Mouse (Mus musculus) ES-Bruce4 (cell line): ENCODE results near the gene Orai3. TPM values are rescaled to one million over a fixed set of nuclear protein-coding genes. Genes with fewer than 3 reads are reported as not detected.

Source experiments
- H3K27ac ChIP-seq: 2 replicates; pipeline ENCODE4 v1.5.1; 2012; ENCODE audit warnings: low read length, inconsistent platforms; ENCODE audit not compliant: insufficient read depth
- H3K27me3 ChIP-seq: 2 replicates; pipeline ENCODE4 v1.6.1; 2012; ENCODE audit warnings: mild to moderate bottlenecking, low read length, inconsistent platforms; ENCODE audit not compliant: control insufficient read depth, poor library complexity, insufficient read depth, severe bottlenecking
- H3K36me3 ChIP-seq: 2 replicates; pipeline ENCODE4 v1.6.1; 2012; ENCODE audit warnings: inconsistent platforms, mild to moderate bottlenecking, low read length, moderate library complexity; ENCODE audit not compliant: control insufficient read depth, poor library complexity, insufficient read depth, severe bottlenecking
- H3K4me1 ChIP-seq: one replicate; pipeline ENCODE4 v1.8.1; 2011; ENCODE audit warnings: low read length; ENCODE audit not compliant: control insufficient read depth, insufficient read depth
- H3K4me3 ChIP-seq: 2 replicates; pipeline ENCODE4 v1.5.1; 2011; ENCODE audit warnings: low read depth, mild to moderate bottlenecking, low read length
- H3K9ac ChIP-seq: 2 replicates; pipeline ENCODE4 v1.6.1; 2012; ENCODE audit warnings: low read depth, mild to moderate bottlenecking, inconsistent platforms; ENCODE audit not compliant: poor library complexity, severe bottlenecking
- H3K9me3 ChIP-seq: replicated peaks from 2 replicates; pipeline ENCODE4 v1.6.1; 2012; ENCODE audit warnings: mild to moderate bottlenecking, low read length, inconsistent platforms; ENCODE audit not compliant: control insufficient read depth, poor library complexity, insufficient read depth, severe bottlenecking
- CTCF ChIP-seq: IDR thresholded peaks from one replicate; pipeline ENCODE4 v1.8.1; 2011; ENCODE audit warnings: low read depth, low read length
- EP300 ChIP-seq: IDR thresholded peaks from 2 replicates; pipeline ENCODE4 v1.6.1; 2011; ENCODE audit warnings: low read depth, low read length; ENCODE audit not compliant: insufficient read depth
- POLR2A ChIP-seq: IDR thresholded peaks from one replicate; pipeline ENCODE4 v1.8.1; 2011; ENCODE audit warnings: low read length; ENCODE audit not compliant: insufficient read depth
- polyA plus RNA-seq: library from polyadenylated mRNA; stranded (reverse); fragments of >200 nt; gene quantifications from 2 replicates; pipeline ENCODE4 v1.2.4, GENCODE M21; 2011; ENCODE audit warnings: low read depth; ENCODE audit not compliant: missing spikeins, insufficient read depth, insufficient read length

The Orai3 gene
- polyA plus RNA-seq, 1 experiment = 20.2 TPM

- Histone ChIP-seq H3K9me3 (no peaks in the 10 kb centered on the region), H3K27me3 (no peaks in the 10 kb centered on the region), H3K36me3 (peaks cover 21% of the 10 kb centered on the region; the same call in 1 of the 2 replicates), H3K9ac (peak overlapping the region; percentile 97), H3K4me1 (peaks cover 5% of the 10 kb centered on the region), H3K27ac (no peak overlapping the region), H3K4me3 (peak overlapping the region; percentile 91)
- no peak for TF ChIP-seq CTCF
- no peak for TF ChIP-seq POLR2A
- TF ChIP-seq EP300 = no peak
Observed at GRCm38 (mm10) chr7:127748235-127748560, 21.4 kb upstream of the Orai3 start.

- H3K36me3 ChIP-seq = peaks cover 29% of the 10 kb centered on the region
- no peak overlapping the region for H3K9ac ChIP-seq
- no peaks in the 10 kb centered on the region for H3K9me3 ChIP-seq
- peaks cover 5% of the 10 kb centered on the region for H3K4me1 ChIP-seq
- H3K27ac ChIP-seq = 0 out of 2 replicates have a peak overlapping the region, but pooled peaks have one; percentile 13
- H3K4me3 ChIP-seq = peak overlapping the region; percentile 27
- H3K27me3 ChIP-seq = no peaks in the 10 kb centered on the region
- TF ChIP-seq CTCF (no peak), POLR2A (no peak), EP300 (no peak)
Observed at GRCm38 (mm10) chr7:127750131-127751127, 19.2 kb upstream of the Orai3 start.

- Histone ChIP-seq H3K9ac (peak overlapping the region; percentile 51; the same call in 1 of the 2 replicates), H3K4me3 (no peak overlapping the region), H3K27ac (no peak overlapping the region), H3K36me3 (peaks cover 30% of the 10 kb centered on the region), H3K27me3 (no peaks in the 10 kb centered on the region), H3K9me3 (no peaks in the 10 kb centered on the region), H3K4me1 (peaks cover 5% of the 10 kb centered on the region)
- no peak for TF ChIP-seq CTCF
- no peak for TF ChIP-seq EP300
- TF ChIP-seq POLR2A = no peak
Observed at GRCm38 (mm10) chr7:127751619-127752018, 18.0 kb upstream of the Orai3 start.

GRCm38 (mm10) chr7:127752069-127752468, 17.5 kb upstream of the Orai3 start:
- peaks cover 5% of the 10 kb centered on the region for H3K4me1 ChIP-seq
- peak overlapping the region; percentile 51 for H3K9ac ChIP-seq
- H3K27me3 ChIP-seq = no peaks in the 10 kb centered on the region
- H3K27ac ChIP-seq = no peak overlapping the region
- no peaks in the 10 kb centered on the region for H3K9me3 ChIP-seq
- TF ChIP-seq CTCF = no peak
- TF ChIP-seq EP300 = no peak
- no peak for TF ChIP-seq POLR2A
- H3K36me3 ChIP-seq = peaks cover 30% of the 10 kb centered on the region
- peak overlapping the region; percentile 30 for H3K4me3 ChIP-seq

GRCm38 (mm10) chr7:127753158-127753557, 16.5 kb upstream of the Orai3 start:
- H3K27ac ChIP-seq = peak overlapping the region; percentile 62
- H3K36me3 ChIP-seq = peaks cover 35% of the 10 kb centered on the region
- H3K9me3 ChIP-seq = no peaks in the 10 kb centered on the region
- H3K27me3 ChIP-seq = no peaks in the 10 kb centered on the region
- TF ChIP-seq CTCF (no peak), EP300 (0 out of 2 replicates have a peak, but pooled peaks have one; percentile 56)
- H3K4me3 ChIP-seq = peak overlapping the region; percentile 5; the same call in 1 of the 2 replicates
- peaks cover 5% of the 10 kb centered on the region for H3K4me1 ChIP-seq
- no peak overlapping the region for H3K9ac ChIP-seq

- Histone ChIP-seq H3K36me3 (peaks cover 36% of the 10 kb centered on the region), H3K4me3 (no peak overlapping the region), H3K9me3 (no peaks in the 10 kb centered on the region), H3K27ac (peak overlapping the region; percentile 24; the same call in 1 of the 2 replicates), H3K4me1 (peaks cover 5% of the 10 kb centered on the region), H3K9ac (no peak overlapping the region), H3K27me3 (no peaks in the 10 kb centered on the region)
- TF ChIP-seq POLR2A = no peak
- no peak for TF ChIP-seq CTCF
- no peak for TF ChIP-seq EP300
Observed at GRCm38 (mm10) chr7:127753741-127754140, 15.9 kb upstream of the Orai3 start.
